Mouse (Mus musculus) urinary bladder, postnatal 10 days (tissue): ENCODE measurements around the gene Gabbr2.
"Not testable (repeated sequence)": the region's sequence is repeated elsewhere in the genome, so short reads cannot be mapped to it uniquely, and the experiment has no call there.

ENCODE experiments used
- DNase-seq: peaks from one replicate; pipeline ENCODE4 v3.0.0; 2022; ENCODE audit warnings: low spot score

Gene Gabbr2

DNA sequence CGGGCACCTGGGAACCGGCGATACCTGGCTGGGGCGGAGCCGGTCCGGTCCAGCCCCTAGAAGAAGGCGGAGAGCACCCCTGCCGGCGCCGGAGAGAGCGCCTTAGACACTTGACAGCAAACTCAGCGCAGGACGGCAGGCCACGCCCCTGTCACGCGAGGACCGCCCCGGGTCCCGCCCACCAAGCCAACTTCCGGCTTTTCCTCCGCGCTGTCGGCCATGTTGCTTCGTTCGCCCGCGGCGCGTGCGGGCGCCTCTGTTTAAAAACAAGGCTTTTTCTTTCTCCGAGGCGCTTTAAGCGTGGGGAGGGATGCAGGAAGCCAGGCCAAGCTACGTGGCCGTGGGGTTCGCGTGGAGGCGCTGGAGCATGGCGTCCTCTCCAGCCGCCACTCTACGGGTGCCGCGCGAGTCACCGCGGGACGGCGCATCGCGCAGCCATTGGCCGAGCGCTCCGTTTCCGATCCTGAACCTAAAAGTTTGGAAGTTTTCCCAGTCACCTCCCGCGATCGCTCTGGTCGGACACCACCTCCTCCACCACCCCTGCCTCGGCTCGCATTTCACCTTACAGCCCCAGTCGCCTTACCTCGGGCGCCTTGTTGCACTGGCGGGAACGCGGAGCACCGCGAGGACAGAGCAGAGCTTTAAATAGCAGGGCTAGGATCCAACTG, 341.5 kb downstream of the Gabbr2 start, which contains the start of gene Tbc1d2:
Gene Tbc1d2, minus strand, starts transcription at position 124 of the 668 bp plus-strand sequence.
- peak; percentile 71 for DNase-seq

DNA sequence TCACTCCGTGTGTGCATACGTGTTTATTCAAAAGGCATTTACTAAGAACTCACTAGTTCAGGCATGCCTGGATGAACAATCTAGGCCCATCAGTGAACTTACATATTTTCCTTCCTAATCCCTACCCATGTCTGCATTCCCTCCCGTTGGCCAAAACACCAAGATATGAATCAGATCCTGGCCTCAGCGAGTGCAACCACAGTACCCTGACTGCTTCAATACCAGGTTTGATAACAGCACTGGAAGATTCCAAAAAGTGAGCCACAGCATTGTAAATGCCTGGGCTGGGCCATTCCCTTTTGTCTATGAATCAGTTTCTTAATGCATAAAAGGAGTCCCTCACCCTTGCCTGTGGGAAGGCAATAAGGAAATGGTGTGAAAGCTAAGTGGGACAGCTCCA, 342.5 kb downstream of the Gabbr2 start:
- DNase-seq = no peak

DNA sequence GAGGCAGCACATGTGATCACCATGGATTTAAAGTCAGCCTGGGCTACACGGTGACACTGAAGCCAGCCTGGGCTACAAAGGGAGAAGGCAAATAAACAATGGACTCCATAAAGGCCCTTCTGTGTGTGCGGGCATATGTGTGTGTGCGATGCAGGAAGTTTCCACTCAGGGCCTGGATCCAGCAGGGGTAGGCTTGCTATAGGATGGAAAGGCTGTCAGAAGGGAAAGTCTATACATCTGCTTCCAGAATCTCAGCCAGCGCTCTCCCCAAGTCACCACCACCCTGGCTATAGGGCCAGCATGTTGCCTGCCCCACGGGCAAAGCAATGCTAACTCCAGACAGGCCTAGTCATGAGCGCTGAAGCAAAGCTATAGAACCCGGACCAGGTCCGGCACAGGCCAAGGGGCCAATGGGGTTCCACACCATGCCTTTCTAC, 348.0 kb downstream of the Gabbr2 start:
- DNase-seq = no peak

DNA sequence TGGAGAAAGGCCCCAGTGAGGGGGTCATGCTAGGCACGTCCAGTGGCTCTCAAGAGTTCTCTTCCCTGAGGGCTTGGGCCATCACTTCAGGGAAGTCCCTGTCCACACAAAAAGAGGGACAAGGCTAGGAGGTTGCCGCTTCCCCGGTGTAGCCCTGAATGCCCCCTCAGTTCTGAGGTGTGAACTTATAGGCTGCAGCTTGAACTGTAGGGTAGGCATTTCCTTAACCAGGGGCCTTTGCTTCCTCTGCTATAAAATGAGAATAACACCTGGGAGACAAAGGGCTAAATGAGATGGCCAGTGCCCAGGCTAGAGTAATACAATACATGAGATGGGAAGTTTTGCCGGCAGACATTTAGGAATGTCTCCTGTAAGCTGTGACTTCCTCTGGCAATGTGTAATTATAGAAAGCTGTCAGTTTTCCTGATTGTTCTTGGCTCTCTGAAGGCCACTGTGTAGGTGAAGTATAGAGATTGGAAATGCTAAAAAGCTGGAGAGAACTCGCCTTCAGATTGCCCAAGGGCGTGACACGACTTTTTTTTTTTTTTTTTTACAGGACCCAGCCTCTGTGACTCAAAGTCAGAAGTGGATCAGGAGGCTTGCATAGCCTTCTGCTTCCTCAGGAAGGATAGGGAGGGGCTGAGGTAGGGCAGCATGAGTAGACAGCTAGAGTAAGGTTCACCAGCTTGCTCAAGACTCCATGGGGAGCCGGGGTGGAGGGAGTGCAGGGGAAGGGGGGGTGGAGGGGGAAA, 348.6 kb downstream of the Gabbr2 start:
- no peak for DNase-seq

DNA sequence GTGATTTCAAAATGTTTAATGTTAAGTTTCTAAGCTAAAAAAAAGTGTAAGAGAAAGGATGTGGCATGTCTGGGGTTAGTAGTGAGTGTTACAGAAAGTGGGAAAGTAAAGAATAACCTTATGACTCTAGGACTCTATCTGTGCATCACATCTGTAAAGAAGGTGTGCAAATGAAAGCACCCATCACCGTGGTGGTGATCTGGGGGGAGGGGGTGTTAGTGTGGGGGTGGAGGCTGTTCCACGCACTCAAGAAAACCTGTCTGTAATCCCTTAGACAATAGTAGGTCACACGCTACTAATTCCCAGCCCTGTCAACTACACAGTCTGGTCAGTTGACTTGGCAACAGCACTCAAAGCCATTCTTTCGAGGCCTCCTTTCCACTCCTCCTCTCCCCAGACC, 350.4 kb downstream of the Gabbr2 start:
- no peak for DNase-seq

DNA sequence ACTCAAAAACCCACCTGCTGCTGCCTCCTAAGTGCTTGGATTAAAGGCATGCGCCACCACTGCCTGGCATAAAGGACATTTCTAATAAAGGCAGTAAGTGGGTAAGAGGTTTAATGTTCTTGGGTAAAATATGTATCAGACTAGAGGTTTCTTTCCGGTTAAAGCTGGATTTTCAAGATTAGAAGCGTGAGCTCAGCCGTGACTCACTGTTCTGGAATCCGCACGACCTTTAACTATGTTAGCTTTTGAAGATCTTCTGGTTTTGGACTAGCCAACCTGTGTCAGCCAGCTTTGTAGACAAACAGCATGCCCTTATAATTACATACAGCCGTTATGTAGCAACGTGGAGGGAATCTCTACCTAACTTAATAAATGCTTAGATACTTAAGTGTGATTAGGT, 351.8 kb downstream of the Gabbr2 start:
- no peak for DNase-seq

DNA sequence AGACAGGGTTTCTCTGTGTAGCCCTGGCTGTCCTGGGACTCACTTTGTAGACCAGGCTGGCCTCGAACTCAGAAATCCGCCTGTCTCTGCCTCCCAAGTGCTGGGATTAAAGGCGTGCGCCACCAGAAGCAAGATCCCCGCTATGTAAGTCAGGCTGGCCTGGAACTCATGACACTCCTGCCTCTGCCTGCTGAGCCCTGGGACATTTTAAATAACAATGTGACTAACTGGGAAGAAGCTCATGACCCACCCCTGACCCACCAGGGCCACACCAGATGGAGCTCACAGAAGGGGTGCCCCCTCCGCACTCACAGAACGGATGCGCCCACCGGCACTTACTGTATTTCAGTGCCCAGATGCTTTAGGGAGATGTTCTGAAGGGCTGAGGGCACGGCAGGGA, 354.4 kb downstream of the Gabbr2 start:
- DNase-seq = not testable (repeated sequence)

DNA sequence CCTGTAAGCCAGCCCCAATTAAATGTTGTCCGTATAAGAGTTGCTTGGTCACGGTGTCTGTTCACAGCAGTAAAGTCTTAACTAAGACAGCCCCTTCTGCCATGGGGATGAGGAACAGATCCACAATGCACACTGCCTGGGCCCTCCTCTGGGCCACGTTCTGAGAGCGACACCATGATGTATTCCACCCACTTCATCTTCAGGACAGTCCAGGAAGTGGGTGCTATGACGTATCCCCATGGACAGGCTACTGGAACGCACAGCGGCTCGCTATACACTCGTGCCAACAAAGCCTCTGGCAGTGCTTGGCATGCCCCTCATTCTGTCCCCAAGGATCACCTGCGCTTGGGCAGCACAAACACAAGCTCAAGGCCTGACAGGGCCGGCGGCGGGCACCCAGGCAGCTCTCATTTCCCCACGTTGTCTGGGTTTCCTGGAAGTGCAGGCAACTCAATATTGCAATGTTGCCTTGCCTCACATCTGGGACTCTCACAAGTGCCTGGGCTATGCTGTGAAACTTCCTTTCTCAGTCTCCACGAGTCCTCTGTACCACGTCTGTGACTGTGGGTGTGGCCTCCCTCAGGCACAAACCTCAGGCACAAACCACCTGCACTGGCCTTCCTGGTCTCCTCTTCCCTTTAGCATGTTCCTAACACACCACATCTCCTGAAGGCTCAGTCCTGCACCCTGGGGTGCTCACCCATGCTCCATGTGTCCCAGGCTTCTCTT, 355.8 kb downstream of the Gabbr2 start:
- no peak for DNase-seq

DNA sequence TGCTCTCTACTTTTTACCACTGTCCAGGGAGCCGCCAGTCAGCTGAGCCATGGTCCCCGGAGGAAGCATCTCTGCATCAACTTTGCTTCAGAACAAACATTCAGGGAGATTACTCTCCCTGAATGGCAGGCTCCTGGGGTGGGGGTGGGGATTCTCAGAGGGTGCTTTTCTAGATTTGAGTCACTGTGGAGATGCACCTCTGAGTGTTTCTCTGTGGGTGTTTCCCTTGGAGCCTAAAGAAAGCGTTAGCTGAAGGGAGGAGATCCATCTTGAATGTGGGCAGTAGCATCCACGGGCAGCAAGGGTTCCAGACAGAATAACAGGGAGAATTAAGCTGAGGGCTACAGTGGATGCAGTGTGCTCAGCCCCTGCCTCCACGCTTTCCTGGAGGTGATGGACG, 356.8 kb downstream of the Gabbr2 start:
- DNase-seq = no peak

DNA sequence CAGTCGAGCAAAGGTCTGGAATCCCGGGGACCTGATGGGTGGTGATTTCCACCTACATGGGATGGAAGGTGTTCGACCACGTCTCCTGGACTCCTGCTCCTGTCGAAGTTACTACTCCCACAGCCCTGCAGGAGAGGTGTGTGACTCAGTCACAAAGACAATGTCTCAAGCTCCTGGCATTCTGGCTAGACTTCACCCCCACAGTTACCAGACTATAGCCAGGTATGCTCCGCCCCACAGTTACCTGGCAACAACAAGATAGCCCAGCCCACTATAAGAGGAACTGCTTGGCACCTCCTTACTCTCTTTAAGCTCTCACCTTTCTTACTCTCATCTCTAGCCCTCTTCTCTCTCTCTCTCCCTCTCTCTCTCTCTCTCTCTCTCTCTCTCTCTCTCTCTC, 358.1 kb downstream of the Gabbr2 start:
- not testable (repeated sequence) for DNase-seq

DNA sequence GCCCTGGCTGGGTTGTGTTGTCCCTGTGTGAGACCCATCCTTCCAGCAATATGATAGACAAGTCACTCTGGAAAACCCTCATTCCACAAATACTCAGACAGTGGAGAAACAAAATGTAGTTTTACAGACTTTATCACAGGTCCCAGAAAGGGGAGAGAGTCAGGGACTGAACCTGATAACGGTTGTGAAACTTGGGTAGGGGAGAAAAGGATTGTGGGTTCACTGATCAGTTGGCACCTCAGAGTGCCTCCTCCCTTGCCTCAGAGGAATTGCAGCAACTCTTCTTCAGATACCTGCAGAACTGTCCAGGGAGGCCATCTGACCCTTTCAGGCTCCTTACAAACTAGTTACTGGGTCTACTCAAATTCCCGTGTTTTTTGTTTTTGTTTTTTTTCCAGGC, 359.2 kb downstream of the Gabbr2 start:
- DNase-seq = no peak

DNA sequence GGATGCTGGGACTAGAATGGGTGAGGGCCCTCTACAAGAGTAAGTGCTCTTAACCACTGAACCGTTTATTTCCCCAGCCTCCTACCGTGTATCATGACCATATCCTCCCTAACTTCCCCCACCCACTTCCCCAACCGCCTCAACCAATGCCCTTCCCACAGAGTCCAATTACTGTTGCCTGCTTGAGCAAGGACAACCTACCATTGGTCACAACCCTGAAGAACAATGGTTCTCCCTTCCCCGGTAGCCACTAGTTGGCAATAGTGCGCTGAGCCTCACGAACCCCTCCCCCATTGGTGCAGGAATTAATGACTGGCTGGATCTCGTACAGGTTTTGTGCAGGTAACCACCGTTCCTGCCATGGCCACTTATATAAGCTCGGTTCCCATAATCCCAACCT, 361.3 kb downstream of the Gabbr2 start:
- no peak for DNase-seq

DNA sequence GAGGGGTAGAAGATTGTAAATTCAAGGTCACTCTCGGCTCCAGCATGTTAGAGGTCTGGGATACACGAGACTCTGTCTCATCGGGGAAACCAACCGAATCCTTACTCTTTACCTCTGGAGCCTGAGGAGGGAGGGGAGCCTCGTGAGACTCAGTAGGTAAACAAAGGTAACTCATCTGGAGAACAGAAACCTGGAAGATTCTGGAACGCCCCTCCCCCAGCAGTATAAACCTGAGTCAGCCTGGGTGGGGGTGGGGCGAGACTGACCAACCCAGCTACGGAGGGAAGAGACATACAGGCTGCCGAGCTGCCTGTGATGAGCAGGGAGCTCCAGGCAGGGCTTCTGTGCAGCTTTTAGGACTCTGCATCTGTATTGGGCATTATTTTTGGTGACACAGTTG, 362.8 kb downstream of the Gabbr2 start:
- no peak for DNase-seq

DNA sequence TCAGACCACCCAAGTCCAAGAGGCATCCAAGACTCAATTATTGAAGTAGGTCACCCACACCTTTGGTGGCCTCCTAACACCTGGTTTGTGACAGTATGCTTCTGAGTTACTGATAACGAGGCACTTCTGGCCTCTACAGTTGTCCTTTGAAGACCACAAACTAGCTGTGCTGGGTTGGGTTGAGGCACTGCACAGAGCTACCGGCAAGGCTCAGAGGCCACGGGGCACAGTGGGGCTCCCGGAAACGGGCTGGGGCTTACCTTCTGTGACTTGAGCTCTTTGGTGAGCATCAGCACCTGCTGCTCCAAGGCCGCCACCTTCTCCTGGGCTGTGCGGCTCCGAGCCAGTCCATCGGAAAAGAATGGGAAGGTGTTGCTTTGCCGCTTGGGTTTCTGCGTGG, 363.6 kb downstream of the Gabbr2 start:
- DNase-seq = no peak

DNA sequence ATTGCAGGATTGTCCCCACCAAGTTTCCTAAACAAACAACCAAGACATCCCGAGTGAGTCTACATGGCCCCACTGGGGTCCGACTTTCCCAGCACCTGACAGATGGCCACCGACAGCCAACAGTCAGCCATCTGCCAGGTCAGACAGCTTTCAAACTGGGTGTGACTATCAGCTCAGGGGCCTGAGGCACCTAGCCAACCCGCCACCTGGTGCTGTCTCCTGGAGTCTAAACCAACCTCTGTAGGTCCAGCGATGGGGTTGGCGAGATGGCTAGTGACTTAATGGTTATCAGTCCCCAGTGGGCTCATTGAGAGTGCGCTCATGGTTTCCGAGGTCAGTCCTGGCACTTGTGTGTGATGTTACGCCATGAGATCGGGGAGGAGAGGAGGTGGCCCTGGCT, 366.6 kb downstream of the Gabbr2 start:
- no peak for DNase-seq

DNA sequence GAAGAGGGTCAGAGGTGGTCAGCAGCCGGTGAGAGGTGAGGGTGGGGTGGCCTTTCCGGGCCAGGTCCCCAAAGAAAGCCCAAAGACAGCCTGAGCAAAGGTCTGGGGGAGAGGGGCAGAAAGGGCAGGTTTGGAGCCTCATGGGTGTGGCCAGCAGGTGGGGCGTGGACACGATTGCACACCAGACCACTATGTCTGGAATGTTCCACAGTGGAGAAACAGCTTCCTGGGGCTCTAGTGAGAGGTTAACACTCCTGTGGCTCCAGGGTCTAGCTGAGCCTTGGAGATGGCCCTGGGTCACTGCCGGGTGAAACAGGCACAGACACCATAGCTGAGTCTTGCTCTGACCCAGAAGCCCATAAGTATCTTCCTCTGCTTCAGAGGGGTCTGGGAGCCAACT, 368.7 kb downstream of the Gabbr2 start:
- no peak for DNase-seq

DNA sequence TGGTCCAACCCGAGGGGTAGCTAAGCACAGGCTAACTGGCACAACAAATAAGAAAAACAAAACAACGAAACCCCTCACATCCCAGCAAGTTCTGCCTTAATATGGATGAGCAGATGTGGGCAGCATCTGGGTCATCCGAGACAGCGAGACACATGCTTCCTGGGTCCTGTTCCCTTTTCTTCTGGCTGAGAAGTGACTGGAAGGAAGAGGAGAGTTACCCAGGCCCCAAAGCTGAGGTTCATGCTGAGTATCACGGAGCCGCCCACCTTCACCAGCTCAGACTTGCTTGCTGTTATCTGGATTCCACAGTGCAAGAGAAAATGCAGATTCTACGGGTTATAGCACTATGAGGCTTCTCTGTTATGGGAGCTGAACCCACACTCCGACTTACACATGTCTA, 370.7 kb downstream of the Gabbr2 start:
- DNase-seq = no peak

DNA sequence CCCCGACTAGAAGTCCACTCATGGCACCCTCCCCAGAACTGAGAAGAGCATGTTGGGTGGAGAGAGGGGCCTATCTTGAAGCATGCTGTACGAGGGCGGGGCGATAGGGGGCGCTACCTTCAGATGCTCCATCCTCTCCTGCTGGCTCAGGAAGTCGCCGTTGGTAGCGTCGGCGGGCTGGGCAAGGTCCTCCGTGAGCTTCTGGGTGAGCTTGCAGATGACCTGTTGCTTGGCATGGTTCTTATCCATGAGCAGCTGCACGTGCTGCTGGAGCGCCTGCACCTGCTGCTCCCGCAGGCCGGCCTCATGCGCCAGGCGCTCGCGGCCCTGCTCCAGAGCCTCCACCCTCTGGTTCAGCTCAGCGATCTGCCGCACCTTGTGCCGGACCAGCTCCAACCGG, 371.3 kb downstream of the Gabbr2 start:
- DNase-seq = no peak

DNA sequence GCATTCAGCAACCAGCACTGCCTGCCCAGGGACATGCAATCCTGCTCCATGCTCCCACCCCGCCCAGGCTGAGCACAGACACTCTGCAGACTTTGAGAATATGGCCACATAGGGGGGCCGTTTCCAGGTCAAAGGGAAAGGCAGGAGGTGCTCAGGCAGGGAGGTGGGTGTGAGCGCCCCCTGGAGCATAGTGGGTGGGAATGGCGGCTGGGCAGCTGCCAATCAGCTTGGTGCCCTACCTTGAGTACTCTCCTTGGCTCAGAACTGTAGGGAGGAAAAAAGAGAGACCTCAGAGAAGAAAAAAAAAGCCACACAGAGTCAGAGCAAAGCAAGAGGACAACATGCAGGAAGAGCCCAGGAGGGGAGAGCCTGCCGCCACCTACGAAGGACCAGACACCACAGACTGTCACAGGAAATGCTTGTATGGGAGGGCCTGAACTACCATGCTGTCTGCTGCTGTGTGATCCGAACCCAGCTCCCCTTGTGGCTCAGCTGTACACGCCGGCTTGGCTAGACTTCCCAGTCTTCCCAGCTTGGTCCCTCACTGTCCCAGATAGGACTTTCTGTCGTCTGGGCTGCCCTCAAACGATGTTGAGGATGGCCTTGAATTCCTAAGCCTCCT, 373.4 kb downstream of the Gabbr2 start:
- no peak for DNase-seq

DNA sequence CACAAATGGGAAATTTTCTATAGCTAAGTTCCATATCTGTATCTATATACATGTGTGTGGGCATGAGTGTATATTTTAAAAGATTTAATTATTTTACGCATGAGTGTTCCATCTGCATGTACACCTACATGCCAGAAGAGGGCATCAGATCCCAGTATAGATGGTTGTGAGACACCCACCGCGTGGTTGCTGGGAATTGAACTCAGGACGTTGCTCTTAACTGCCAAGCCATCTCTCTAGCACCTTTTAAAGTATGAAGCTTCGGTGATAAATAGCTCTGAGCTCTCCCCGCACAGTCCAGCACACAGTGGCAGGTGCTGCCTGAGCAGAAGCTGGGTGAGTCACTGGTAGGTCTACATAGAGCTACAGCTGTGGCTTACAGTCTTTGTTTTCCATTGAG, 374.3 kb downstream of the Gabbr2 start:
- DNase-seq = no peak

DNA sequence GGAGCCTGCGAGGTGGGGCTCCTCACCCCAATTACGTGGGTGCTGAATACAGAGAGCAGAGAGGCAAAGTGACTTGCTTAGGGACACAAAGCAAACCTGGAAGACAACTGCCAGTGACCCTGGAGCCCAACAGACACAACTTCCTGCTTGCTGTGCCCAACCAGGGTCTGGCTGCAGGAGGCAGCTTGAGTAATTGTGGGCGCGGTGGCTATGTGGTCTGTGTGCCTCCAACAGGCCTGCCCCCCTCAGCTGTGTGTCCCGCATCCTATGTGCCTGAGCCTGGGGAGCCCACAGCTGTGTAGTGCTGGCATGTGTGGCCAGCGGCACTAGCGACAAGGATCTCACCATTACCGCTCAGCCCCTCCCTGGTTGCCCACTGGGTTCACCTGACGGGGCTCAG, 377.0 kb downstream of the Gabbr2 start:
- no peak for DNase-seq

DNA sequence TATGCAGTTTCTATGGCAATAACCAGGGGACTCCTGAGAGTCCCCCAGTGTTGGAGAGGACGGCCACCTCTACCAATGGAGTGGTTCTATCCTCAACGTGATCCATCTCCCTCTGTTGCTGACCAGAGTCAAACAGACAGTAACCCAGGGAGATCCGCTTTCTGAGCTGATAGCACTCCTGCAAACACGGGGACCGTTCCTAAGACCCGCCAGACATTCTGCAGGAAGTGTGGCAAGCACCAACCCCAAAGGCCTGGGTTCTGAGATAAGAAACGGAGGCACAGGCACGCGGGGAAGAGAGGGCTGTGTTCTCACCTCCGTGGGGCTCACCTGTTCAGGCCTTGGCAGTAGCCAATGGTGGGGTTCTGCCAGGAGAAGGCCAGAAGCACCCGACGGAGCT, 378.1 kb downstream of the Gabbr2 start:
- no peak for DNase-seq
